Mouse (Mus musculus) 3134 (cell line): ENCODE data around the gene Fzd4.
A peak's percentile ranks its signal among the peaks of the same experiment; 100 is the strongest.

Source experiments
- DNase-seq: peaks from one replicate; pipeline ENCODE4 v3.0.0-alpha.2; 2011; ENCODE audit warnings: low spot score; ENCODE audit not compliant: insufficient read length; ENCODE audit errors: extremely low read depth

The Fzd4 gene

GRCm38 (mm10) chr7:89425803-89426725 is 21.9 kb downstream of the Fzd4 start:
- no peak for DNase-seq

- DNase-seq, result no peak
Measured at GRCm38 (mm10) chr7:89427101-89427500, 22.9 kb downstream of the Fzd4 start.

- DNase-seq, result no peak
Measured at GRCm38 (mm10) chr7:89428804-89429203, 24.6 kb downstream of the Fzd4 start.

GRCm38 (mm10) chr7:89429326-89429725 is 25.2 kb downstream of the Fzd4 start:
- no peak for DNase-seq

- no peak for DNase-seq
Measured at GRCm38 (mm10) chr7:89431185-89431584, 27.0 kb downstream of the Fzd4 start.

GRCm38 (mm10) chr7:89433193-89433892 is 29.2 kb downstream of the Fzd4 start:
- DNase-seq, result no peak

GRCm38 (mm10) chr7:89433893-89434616 is 29.9 kb downstream of the Fzd4 start:
- DNase-seq, result no peak

GRCm38 (mm10) chr7:89436404-89436803 is 32.2 kb downstream of the Fzd4 start:
- no peak for DNase-seq

GRCm38 (mm10) chr7:89437589-89437988 is 33.4 kb downstream of the Fzd4 start:
- no peak for DNase-seq

- peak; percentile 30 for DNase-seq
Measured at GRCm38 (mm10) chr7:89441291-89441690, 37.1 kb downstream of the Fzd4 start.

- DNase-seq, result no peak
Measured at GRCm38 (mm10) chr7:89442242-89442641, 38.1 kb downstream of the Fzd4 start.

- DNase-seq, result no peak
Measured at GRCm38 (mm10) chr7:89445137-89445536, 41.0 kb downstream of the Fzd4 start.

- no peak for DNase-seq
Measured at GRCm38 (mm10) chr7:89450312-89450711, 46.2 kb downstream of the Fzd4 start.

- DNase-seq, result no peak
Measured at GRCm38 (mm10) chr7:89456380-89457076, 52.4 kb downstream of the Fzd4 start.

GRCm38 (mm10) chr7:89459691-89460090 is 55.5 kb downstream of the Fzd4 start:
- no peak for DNase-seq

GRCm38 (mm10) chr7:89460911-89461310 is 56.8 kb downstream of the Fzd4 start:
- DNase-seq, result no peak

- no peak for DNase-seq
Measured at GRCm38 (mm10) chr7:89461351-89461750, 57.2 kb downstream of the Fzd4 start.
